Mouse (Mus musculus): ENCODE measurements at regions not wholly inside any gene's neighbourhood (a gene's known extent, or its start where the extent isn't known, plus 50 kb on each side); places are given as distances from the start of the nearest gene placed in this dataset.

DNA sequence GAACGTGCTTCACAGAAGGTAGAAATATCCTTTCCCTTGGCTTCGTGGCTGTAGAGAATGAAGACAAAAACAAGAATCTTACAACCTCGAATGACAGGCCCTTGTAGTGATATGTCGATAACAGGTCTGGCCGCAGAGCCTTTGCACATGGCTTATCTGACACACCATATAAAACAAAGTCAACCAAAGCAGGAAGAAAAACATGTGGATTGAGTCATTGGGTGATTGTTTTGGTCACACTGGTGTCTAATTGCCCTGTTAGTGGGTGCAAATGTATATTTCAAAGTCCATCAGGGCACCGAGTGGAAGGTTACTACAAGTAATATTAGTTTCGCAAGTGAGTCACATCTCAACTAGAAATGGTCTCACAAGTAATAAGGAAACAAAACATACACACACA, 569.9 kb upstream of the Itga1 start:
- no peak for DNase-seq

- no peak for DNase-seq
Observed at GRCm38 (mm10) chr13:115669516-115669915, 567.8 kb upstream of the Itga1 start.

DNA sequence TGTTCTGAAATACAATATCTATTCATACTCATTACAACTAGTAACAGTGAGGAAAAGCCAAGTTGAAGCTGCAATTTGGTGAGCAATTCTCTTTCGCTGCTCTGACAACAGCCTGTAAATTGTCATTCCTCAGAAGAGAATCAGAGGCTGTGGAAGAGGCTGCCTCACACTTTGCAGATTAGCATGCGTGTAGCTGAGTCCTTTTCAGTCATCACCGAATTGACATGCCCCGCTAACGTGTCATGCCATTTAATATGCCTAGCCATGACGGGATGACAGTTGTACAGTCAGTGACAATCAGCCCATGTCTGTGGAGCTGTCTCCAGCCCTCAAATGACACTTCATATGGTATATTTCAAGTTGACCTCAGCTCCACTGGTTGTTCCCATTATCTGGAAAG, 553.4 kb upstream of the Itga1 start:
- no peak for DNase-seq

DNA sequence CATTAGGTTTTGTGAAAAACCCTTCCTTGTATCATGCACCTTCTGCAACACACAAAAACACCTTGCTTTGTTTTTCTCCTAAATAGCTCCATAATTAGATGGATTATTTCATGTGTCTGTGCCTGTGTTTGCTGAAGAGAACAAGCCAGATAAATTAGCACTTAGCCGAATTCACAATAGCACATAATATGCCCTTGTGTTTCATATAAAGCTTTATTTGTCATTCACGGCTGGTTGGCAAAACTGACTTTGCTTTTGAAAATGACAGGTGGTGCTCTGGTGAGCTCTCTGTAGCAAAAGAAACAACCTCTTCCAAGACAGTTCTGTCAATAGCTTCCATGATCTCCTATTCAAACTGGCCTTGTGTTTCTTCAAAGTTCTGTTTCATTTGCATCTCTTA, 551.2 kb upstream of the Itga1 start:
- no peak for DNase-seq

GRCm38 (mm10) chr13:115652352-115652751, 550.6 kb upstream of the Itga1 start:
- no peak for DNase-seq

- DNase-seq: no peak
Observed at GRCm38 (mm10) chr13:115631410-115632105, 529.8 kb upstream of the Itga1 start.

DNA sequence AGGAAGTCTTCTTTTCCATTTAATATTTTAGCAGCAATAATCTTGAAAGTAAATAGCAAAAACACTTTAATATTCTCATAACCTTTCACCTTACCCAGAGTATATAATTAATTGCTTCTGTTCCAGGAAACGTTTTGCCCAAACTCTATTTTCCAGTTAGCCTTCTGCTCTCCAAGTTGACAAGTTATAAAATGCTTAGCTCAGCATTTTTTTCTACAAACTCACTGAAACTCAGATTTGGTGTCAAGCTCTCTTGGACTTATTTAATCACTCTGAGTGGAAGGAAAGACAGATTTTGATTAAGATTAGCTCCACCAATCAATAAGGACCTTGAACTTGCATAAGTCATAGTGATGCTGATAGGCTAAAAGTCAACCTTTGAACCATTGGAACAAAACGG, 528.8 kb upstream of the Itga1 start:
- no peak for DNase-seq

DNA sequence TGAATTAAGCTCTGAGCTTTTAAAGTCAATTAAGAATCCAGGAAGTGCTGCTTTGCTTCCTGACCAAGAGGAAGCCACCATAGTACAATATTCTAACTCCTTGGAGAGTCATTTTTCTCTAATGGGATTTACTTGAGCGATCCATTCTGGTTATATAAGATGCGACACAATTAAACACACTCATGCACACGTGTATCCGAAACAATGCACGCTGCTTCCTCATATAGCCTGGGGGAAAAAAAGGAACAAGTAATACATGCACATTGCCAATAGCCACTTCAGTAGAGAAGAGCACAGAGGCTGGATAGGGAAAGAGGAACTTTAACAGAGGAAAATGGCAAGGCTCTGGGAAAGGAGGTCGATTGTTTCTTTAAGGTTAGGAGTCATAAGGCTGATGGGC, 511.4 kb upstream of the Itga1 start:
- DNase-seq: no peak

- no peak for DNase-seq
Observed at GRCm38 (mm10) chr13:115606441-115606840, 504.7 kb upstream of the Itga1 start.

GRCm38 (mm10) chr13:115595126-115595671, 493.4 kb upstream of the Itga1 start:
- DNase-seq: no peak

DNA sequence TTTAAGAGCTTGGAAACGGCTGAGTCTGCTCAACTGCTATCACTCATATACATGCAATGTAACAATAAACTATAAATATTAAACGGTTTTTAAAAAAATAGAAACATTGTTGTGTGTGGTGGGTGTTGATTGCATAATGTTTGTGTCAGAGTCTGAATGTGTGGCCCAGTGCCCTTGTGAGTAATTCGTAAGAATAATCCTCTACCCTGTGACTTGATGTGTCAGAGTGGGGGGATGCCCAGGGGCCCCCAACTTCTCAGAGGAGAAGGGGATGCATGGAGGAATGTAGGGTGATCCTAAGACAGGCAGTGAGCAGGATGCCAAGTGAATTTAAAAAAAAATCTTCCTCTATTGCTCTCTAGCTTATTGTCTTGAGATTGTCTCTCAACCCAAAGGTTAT, 474.2 kb upstream of the Itga1 start:
- no peak for DNase-seq

DNA sequence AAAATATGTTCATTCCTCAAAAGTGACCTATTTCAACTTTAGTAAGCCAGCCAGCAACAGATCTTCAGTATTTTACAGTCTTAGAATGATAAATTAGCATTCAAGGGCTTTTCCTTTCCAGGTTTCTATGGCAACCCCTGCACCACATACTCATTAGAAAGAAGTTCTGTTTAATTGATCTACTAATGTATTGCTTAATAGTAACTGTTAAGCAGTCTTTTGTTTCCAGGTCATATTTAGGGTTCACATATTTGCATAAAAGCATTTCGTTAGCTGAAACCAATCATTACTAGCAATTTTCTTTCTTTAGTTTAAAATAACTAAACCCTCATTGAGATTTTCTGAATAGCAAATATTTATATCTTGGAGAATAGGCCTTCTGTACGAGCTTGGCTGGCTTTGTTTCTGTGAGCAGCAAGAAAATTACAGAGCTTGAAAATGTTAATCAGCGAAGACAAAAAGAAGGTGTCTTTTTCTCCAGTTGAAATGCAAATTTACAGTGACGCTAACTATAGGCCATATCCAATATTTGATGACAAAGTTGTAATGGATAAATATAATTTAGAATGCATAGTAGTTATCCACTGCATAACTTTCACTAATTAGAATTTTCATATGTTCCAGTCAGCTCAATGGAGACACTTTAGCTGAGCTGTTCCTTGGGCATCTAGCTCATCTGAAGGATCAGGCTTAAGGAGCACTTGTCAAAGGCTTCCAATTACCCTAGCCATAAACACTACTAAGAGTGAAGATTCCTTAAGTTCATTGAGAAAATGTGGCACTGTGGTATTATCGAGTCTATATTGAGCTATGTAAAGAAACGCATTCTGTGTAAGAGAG, 473.5 kb upstream of the Itga1 start:
- no peak for DNase-seq

DNA sequence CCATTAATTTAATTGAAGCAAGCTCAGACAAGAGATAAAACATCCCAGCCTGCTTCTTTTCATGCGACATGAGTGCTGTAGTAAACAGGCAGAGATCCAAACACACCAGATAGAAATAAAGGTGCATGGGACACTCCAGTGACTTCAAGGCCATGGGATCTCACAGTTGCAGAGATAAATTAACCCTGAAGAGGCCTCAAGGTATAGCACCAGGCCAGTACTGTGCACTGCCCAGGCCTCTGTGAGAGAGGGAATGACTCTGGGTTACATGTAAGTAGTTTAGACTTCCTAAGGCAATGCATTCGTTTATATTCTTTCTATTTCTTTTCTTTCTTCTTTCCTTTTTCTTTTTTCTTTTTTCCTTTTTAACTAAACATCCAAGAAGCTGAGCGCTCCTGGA, 439.4 kb upstream of the Itga1 start:
- no peak for DNase-seq

- no peak for DNase-seq
Observed at GRCm38 (mm10) chr13:115535900-115536299, 434.1 kb upstream of the Itga1 start.

DNA sequence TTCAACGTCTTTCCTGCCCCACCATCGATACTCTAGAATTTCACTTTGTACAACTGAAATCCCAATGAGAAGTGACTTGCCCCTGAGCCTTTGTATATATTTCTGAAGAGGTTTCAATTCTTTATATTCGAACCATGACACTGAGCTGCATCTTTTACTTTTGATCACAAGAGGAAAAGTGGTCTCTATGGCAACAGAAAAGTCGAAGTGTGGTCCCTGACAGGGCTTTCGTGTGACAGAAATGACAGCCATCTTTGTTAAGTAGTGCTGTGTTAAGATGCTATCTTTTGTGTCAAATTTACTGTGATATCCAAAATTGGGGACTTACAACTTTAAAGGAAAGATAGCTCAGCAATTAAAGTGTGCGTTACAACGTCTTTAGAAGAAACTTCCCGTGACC, 412.1 kb upstream of the Itga1 start:
- no peak for DNase-seq

DNA sequence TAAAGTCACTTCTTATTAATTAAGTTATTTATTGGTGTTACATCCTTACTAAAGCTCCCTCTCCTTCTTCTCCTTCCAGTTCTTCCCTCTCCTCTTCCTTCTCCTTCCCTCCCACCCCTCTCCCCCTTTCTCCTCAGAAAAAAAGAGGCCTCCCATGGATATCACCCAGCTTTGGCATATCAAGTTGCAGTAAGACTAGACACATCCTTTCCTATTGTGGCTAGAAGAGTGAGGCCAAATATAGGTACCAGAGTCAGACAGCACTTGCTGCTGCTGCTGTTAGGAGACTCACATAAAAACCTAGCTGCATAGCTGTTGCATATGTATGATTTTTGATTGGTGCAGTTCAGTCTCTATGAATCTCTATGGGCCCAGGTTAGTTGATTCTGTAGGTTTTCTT, 410.4 kb upstream of the Itga1 start:
- no peak for DNase-seq

DNA sequence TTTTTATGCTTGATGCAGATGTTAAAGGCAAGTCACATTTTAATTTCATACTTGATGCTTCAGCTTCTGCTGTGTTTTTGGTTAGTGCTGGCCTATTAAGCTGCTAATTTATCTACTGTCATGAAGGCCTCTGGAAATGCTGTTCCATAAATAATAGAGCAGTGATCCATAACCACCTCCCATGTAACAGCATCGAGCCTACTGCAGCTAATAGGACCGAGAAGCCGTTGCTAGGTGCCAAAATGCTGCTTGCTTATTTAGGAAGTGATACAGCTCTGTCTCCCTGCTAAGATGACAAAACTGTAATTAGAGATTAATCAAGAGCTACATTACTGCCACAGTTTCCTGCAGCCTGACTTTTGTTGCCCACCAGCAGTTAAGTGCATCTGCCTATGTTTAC, 406.9 kb upstream of the Itga1 start:
- no peak for DNase-seq

- no peak for DNase-seq
Observed at GRCm38 (mm10) chr13:115494399-115494798, 392.6 kb upstream of the Itga1 start.

DNA sequence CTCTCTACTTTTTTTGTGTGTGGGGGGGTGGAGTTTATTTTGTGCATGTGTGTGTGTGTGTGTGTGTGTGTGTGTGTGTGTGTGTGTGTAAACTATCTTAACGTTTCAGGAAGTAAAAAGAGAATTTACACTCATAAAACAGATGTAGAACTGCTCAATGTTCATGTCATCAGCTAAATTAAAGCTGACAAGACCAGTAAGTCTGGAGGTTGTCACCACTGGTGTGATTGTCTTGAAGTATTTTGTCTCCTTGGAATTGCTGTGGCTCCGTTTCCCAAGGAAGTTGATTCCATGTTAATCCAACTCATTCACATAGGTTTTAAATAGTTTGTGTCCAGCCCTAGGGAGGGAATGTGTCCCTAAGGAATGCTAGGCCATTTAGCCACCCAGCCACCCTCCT, 374.1 kb upstream of the Itga1 start:
- DNase-seq: no peak

DNA sequence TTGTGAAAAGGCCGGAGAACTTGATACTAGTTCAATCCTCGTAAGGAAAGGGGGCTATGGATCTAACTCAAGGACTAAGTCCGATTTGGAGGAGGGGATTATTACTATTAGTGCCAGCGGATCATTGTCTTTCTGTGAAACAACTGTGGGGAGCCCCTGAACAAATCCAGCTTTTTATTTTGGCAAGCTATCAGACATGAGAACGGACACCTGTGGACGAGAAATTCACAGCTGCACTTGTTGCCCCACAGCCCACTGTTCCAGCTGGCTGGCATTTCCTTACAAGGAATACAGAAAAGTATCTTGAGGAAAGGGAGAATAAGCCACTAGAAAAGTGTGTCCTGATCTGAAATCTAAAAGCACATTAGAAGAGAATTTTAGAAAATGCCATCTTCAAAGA, 363.9 kb upstream of the Itga1 start:
- DNase-seq: no peak

GRCm38 (mm10) chr13:115451244-115451643, 349.5 kb upstream of the Itga1 start:
- DNase-seq: no peak

DNA sequence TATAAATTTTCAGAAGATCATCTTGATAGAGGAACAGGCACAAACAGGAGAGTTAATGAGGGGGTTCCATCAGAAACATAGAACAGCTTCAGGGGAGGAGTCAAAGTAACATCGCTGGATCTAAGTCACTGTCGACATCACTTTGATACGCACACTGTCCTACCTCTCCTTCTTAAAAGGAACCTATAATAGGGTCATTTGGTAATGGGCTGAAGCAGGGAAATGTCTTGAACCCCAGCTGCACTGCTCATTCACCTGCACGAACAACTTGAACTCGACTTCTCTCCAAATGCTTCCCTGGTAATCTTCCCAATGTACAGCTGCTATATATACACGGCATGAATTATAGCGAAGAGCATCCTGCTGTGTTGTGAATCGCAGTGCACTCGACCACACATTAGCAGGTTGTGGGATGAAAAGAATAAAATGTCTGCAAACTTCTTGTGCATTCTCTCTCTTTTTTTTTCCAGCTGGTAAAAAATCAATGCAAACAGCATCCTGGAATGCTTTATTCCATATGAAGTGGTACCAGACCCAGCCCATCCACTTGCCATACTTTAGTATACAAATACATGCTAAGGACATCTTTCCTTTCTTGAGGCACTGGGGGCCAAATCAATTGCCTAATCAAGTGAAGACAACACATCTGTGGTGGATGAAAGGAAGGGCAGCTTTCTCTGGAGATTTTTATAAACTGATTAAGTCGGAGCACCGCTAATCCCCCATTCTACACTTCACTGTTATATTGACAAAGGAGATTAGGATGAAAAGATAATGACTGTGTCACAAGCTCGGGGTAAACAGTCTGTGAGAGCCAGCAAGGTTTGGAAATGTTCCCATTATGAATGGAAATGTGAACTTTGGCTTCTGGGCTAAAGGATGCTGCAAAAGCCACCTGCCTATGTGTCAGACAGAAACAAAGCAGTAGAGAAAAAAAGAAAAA, 325.6 kb upstream of the Itga1 start:
- DNase-seq: no peak

All from kidney, postnatal 25 days (tissue).